Comparison of ENCODE assay signal across 11 mouse cellular contexts in the genomic region with DNA sequence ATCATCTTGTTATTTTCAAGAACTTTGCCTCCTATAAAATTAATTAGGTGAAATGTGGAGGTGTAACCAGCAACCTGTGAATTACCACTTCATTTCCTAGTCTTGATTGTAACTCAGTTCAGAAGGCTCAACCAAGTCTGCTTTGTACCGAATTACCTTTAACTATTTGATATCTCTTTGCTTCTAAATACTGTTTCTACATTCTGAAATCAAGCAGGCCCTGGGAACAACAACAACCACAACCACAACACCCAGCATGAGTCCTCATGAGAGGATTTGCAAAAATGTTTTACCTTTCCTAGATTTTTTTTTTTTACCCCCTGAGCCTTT. TPM values are rescaled to one million over a fixed set of nuclear protein-coding genes. Genes with fewer than 3 reads are reported as not detected.
DNase-seq lines count a peak whose midpoint lies in the region; ATAC-seq and TF ChIP-seq lines count a peak whose summit lies in the region.
"Had no signal": no experiment of that assay in that cellular context is flagged by ENCODE, and none has a peak within 500 bp of the region (broad histone marks: within the 10 kb centered on the region; RNA-seq: fewer than 3 reads in every experiment).

No protein-coding gene starts in this region.

- no peak for TF ChIP-seq EP300 in stomach, postnatal 0 days (optimal IDR thresholded peaks at IDR 0.05)

- peaks cover 12% of the 10 kb centered on the region; the same call in 1 of the 2 replicates for H3K4me1 ChIP-seq in neural tube, embryonic 11.5 days (ENCODE audit: control insufficient read depth, insufficient read depth, low read length)
- peaks cover 43% of the 10 kb centered on the region for H3K4me1 ChIP-seq in forebrain, embryonic 16.5 days (replicated peaks; ENCODE audit: control insufficient read depth, insufficient read depth, low read length)
- H3K4me1 ChIP-seq in limb, embryonic 15.5 days: peaks cover 29% of the 10 kb centered on the region
- no peaks in the 10 kb centered on the region for H3K4me1 ChIP-seq in stomach, postnatal 0 days (replicated peaks; ENCODE audit: control insufficient read depth, insufficient read depth)

- peak overlapping the region; percentile 11; the same call in 1 of the 2 replicates for H3K4me2 ChIP-seq in neural tube, embryonic 11.5 days (ENCODE audit: low read depth)
- peak overlapping the region; percentile 63 for H3K4me2 ChIP-seq in forebrain, embryonic 16.5 days (ENCODE audit: low read length)
- H3K4me2 ChIP-seq in limb, embryonic 15.5 days: peak overlapping the region; percentile 36
- peak overlapping the region; percentile 35 for H3K4me2 ChIP-seq in stomach, postnatal 0 days (replicated peaks; ENCODE audit: low read depth)

- TF ChIP-seq CTCF in stomach, postnatal 0 days (IDR thresholded peaks at IDR 0.05; ENCODE audit: low read depth): no peak

- DNase-seq in neural tube, embryonic 11.5 days (ENCODE audit: low spot score): peak; percentile 6
- no peak for DNase-seq in neural tube, embryonic 10.5 days (ENCODE audit: extremely low spot score, low spot score)
- no peak for DNase-seq in stomach, postnatal 0 days (ENCODE audit: low spot score)
- no peak for DNase-seq in kidney, adult 18-20 months
- no peak for DNase-seq in frontal cortex, postnatal 14 days (ENCODE audit: low spot score in 2 of 2)
- DNase-seq: left cerebral cortex, postnatal 4 days; thymus, postnatal 25 days had no signal

- no peak overlapping the region for H3K27ac ChIP-seq in neural tube, embryonic 11.5 days (ENCODE audit: low read depth, low read length)
- peak overlapping the region; percentile 86 for H3K27ac ChIP-seq in forebrain, embryonic 16.5 days (ENCODE audit: low read length)
- 0 out of 2 replicates have a peak overlapping the region, but pooled peaks have one; percentile 27 for H3K27ac ChIP-seq in limb, embryonic 15.5 days
- no peak overlapping the region for H3K27ac ChIP-seq in stomach, postnatal 0 days (replicated peaks)

- no peak overlapping the region for H3K4me3 ChIP-seq in neural tube, embryonic 11.5 days (ENCODE audit: low read depth, low read length)
- peak overlapping the region; percentile 38 for H3K4me3 ChIP-seq in forebrain, embryonic 16.5 days (replicated peaks; ENCODE audit: low read length)
- peak overlapping the region; percentile 8 for H3K4me3 ChIP-seq in limb, embryonic 15.5 days
- H3K4me3 ChIP-seq in stomach, postnatal 0 days (ENCODE audit: low read depth, low read length): no peak overlapping the region

- no peaks in the 10 kb centered on the region for H3K9me3 ChIP-seq in neural tube, embryonic 11.5 days (ENCODE audit: control insufficient read depth, low read length)
- H3K9me3 ChIP-seq in forebrain, embryonic 16.5 days (ENCODE audit: control insufficient read depth, low read length): no peaks in the 10 kb centered on the region
- H3K9me3 ChIP-seq in limb, embryonic 15.5 days: no peaks in the 10 kb centered on the region
- H3K9me3 ChIP-seq in stomach, postnatal 0 days (ENCODE audit: control insufficient read depth, low read length): no peaks in the 10 kb centered on the region

- no peak for ATAC-seq in neural tube, embryonic 11.5 days (ENCODE audit: insufficient read depth, low FRiP score, low TSS enrichment)
- no peak for ATAC-seq in forebrain, embryonic 16.5 days
- no peak for ATAC-seq in limb, embryonic 15.5 days (ENCODE audit: insufficient number of reproducible peaks, low FRiP score, low TSS enrichment, low read depth)
- no peak for ATAC-seq in stomach, postnatal 0 days (ENCODE audit: low FRiP score, low TSS enrichment)
- ATAC-seq in frontal cortex, adult (ENCODE audit: low TSS enrichment): no peak

- H3K9ac ChIP-seq in neural tube, embryonic 11.5 days (ENCODE audit: low read length): 0 out of 2 replicates have a peak overlapping the region, but pooled peaks have one; percentile 9
- peak overlapping the region; percentile 63 for H3K9ac ChIP-seq in forebrain, embryonic 16.5 days (replicated peaks; ENCODE audit: low read depth, low read length)
- no peak overlapping the region for H3K9ac ChIP-seq in limb, embryonic 15.5 days
- H3K9ac ChIP-seq in stomach, postnatal 0 days (ENCODE audit: low read length): no peak overlapping the region

- H3K36me3 ChIP-seq in neural tube, embryonic 11.5 days (ENCODE audit: control insufficient read depth, insufficient read depth, low read length): peaks cover 8% of the 10 kb centered on the region
- H3K36me3 ChIP-seq in forebrain, embryonic 16.5 days (ENCODE audit: control insufficient read depth, insufficient read depth): peaks cover 15% of the 10 kb centered on the region
- H3K36me3 ChIP-seq in limb, embryonic 15.5 days: peaks cover 27% of the 10 kb centered on the region
- H3K36me3 ChIP-seq in stomach, postnatal 0 days (ENCODE audit: control insufficient read depth, insufficient read depth, low read length): no peaks in the 10 kb centered on the region

- WGBS in neural tube, embryonic 11.5 days: 44% methylated on average over 1 of the region's 1 CpGs
- WGBS in forebrain, embryonic 16.5 days: 14% methylated on average over 1 of the region's 1 CpGs
- 23% methylated on average over 1 of the region's 1 CpGs for WGBS in limb, embryonic 15.5 days
- 48% methylated on average over 1 of the region's 1 CpGs for whole genome bisulfite sequencing in stomach, postnatal 0 days

- no peaks in the 10 kb centered on the region for H3K27me3 ChIP-seq in neural tube, embryonic 11.5 days (ENCODE audit: control insufficient read depth, insufficient read depth, low read length)
- no peaks in the 10 kb centered on the region for H3K27me3 ChIP-seq in forebrain, embryonic 16.5 days (replicated peaks; ENCODE audit: control insufficient read depth, insufficient read depth, low read length)
- H3K27me3 ChIP-seq in limb, embryonic 15.5 days: no peaks in the 10 kb centered on the region
- H3K27me3 ChIP-seq in stomach, postnatal 0 days (ENCODE audit: control insufficient read depth, insufficient read depth, low read length): no peaks in the 10 kb centered on the region

RNA-seq across cellular contexts. Expression of a gene that starts 5.2 kb away (rescaled TPM):
- polyA plus RNA-seq in neural tube, embryonic 11.5 days (2014; fragmentation: Nextera tagmentation; extraction: Ambion mirVana): 72.2 and 72.7 TPM in 2 replicates
- polyA plus RNA-seq in forebrain, embryonic 16.5 days (2015; fragmentation: Nextera tagmentation; extraction: Ambion mirVana): 236 and 244 TPM in 2 replicates
- polyA plus RNA-seq in limb, embryonic 15.5 days (2015; fragmentation: Nextera tagmentation; extraction: Ambion mirVana): 52.1 and 60.9 TPM in 2 replicates
- polyA plus RNA-seq in stomach, postnatal 0 days (2015; fragmentation: Nextera tagmentation; extraction: Ambion mirVana): 10.5 and 11.7 TPM in 2 replicates

RNA-seq across cellular contexts. Expression of a gene that starts 8.2 kb away (rescaled TPM):
- not detected in 2 replicates for polyA plus RNA-seq in neural tube, embryonic 11.5 days (2014; fragmentation: Nextera tagmentation; extraction: Ambion mirVana)
- polyA plus RNA-seq in forebrain, embryonic 16.5 days (2015; fragmentation: Nextera tagmentation; extraction: Ambion mirVana): not detected in 2 replicates
- 0.20 TPM in 1 of 2 replicates, not detected in the other for polyA plus RNA-seq in limb, embryonic 15.5 days (2015; fragmentation: Nextera tagmentation; extraction: Ambion mirVana)
- polyA plus RNA-seq in stomach, postnatal 0 days (2015; fragmentation: Nextera tagmentation; extraction: Ambion mirVana): 0.27 TPM in 1 of 2 replicates, not detected in the other
- polyA plus RNA-seq: kidney, embryonic 14.5 days had no signal

Comparison
In these comparisons a context has a peak if more than half of its experiments do, and no peak if none do; other contexts are left out.
1. H3K27ac ChIP-seq: peak in forebrain, embryonic 16.5 days (single experiment) and limb, embryonic 15.5 days (single experiment); none in neural tube, embryonic 11.5 days (single experiment) and stomach, postnatal 0 days (single experiment).
2. H3K4me2 ChIP-seq: peak in every context shown above with its lines; median percentile 63 in forebrain, embryonic 16.5 days; 36 in limb, embryonic 15.5 days; 35 in stomach, postnatal 0 days; 11 in neural tube, embryonic 11.5 days.
3. H3K4me3 ChIP-seq: peak in forebrain, embryonic 16.5 days (single experiment) and limb, embryonic 15.5 days (single experiment); none in neural tube, embryonic 11.5 days (single experiment) and stomach, postnatal 0 days (single experiment).
4. H3K9ac ChIP-seq: peak in neural tube, embryonic 11.5 days (single experiment) and forebrain, embryonic 16.5 days (single experiment); none in limb, embryonic 15.5 days (single experiment) and stomach, postnatal 0 days (single experiment).